Mouse (Mus musculus) heart, embryonic 16.5 days (tissue): ENCODE results near the gene Dgkz. TPM values are rescaled to one million over a fixed set of nuclear protein-coding genes. Genes with fewer than 3 reads are reported as not detected.

Experiments
- ATAC-seq: fragments of 200-750 bp; cut with Nextera tagmentation; replicated peaks from 2 replicates; pipeline ENCODE4 v1.8.0; 2017; ENCODE audit warnings: moderate number of reproducible peaks; ENCODE audit not compliant: insufficient read depth, low FRiP score; ENCODE audit errors: extremely low read depth
- H3K27ac ChIP-seq: fragments of 300-500 bp; sonication (generic); 2 replicates; pipeline ENCODE4 v1.5.1; 2014; ENCODE audit warnings: mild to moderate bottlenecking, low read length, control low read depth, moderate library complexity
- H3K27me3 ChIP-seq: fragments of 300-500 bp; sonication (generic); 2 replicates; pipeline ENCODE4 v1.6.1; 2014; ENCODE audit warnings: low read length, mixed read lengths; ENCODE audit not compliant: control insufficient read depth, insufficient read depth
- H3K36me3 ChIP-seq: fragments of 300-500 bp; sonication (generic); 2 replicates; pipeline ENCODE4 v1.6.1; 2014; ENCODE audit not compliant: control insufficient read depth, insufficient read depth
- H3K4me1 ChIP-seq: fragments of 300-500 bp; sonication (generic); 2 replicates; pipeline ENCODE4 v1.6.1; 2014; ENCODE audit warnings: low read length, mixed read lengths; ENCODE audit not compliant: control insufficient read depth, insufficient read depth
- H3K4me2 ChIP-seq: fragments of 300-500 bp; sonication (generic); 2 replicates; pipeline ENCODE4 v1.6.1; 2014; ENCODE audit warnings: low read depth, mild to moderate bottlenecking, control low read depth, low read length
- H3K4me3 ChIP-seq: fragments of 300-500 bp; sonication (generic); 2 replicates; pipeline ENCODE4 v1.5.1; 2014; ENCODE audit warnings: mild to moderate bottlenecking, control low read depth, low read length
- H3K9ac ChIP-seq: fragments of 300-500 bp; sonication (generic); 2 replicates; pipeline ENCODE4 v1.6.1; 2014; ENCODE audit warnings: low read length, control low read depth
- H3K9me3 ChIP-seq: fragments of 300-500 bp; sonication (generic); replicated peaks from 2 replicates; pipeline ENCODE4 v1.6.1; 2016; ENCODE audit warnings: low read length; ENCODE audit not compliant: control insufficient read depth
- WGBS: fragments of 180-500 bp; shearing (Covaris S2); extraction: QIAGEN DNeasy Blood & Tissue Kit; methylation state at CpG from one replicate; pipeline ENCODE4 v1.1.7; 2014; 5-methylcytosine and 5-hydroxymethylcytosine counted together
- polyA plus RNA-seq: library from polyadenylated mRNA; unstranded; fragments of >200 nt; fragmentation: Nextera tagmentation; extraction: Ambion mirVana; gene quantifications from 2 replicates; pipeline ENCODE4 v1.2.1, GENCODE M21; 2015

Gene Dgkz
- polyA plus RNA-seq, 1 experiment from 2014 or later = 43.1 TPM

- H3K9ac ChIP-seq = no peak overlapping the region
- peaks cover 27% of the 10 kb centered on the region for H3K4me1 ChIP-seq
- peaks cover 12% of the 10 kb centered on the region; the same call in 1 of the 2 replicates for H3K27me3 ChIP-seq
- ATAC-seq = no peak
- no peak overlapping the region for H3K4me3 ChIP-seq
- H3K4me2 ChIP-seq = no peak overlapping the region
- 64% methylated on average over 5 of the region's 5 CpGs for WGBS
- H3K36me3 ChIP-seq = no peaks in the 10 kb centered on the region
- H3K9me3 ChIP-seq = no peaks in the 10 kb centered on the region
- no peak overlapping the region for H3K27ac ChIP-seq
Measured at GRCm38 (mm10) chr2:91980830-91981229, 5.2 kb upstream of the Dgkz start.

GRCm38 (mm10) chr2:91980245-91980644 lies 4.6 kb upstream of the Dgkz start:
- 24% methylated on average over 4 of the region's 4 CpGs for WGBS
- H3K4me1 ChIP-seq = peaks cover 28% of the 10 kb centered on the region
- no peak overlapping the region for H3K4me2 ChIP-seq
- H3K9me3 ChIP-seq = no peaks in the 10 kb centered on the region
- H3K9ac ChIP-seq = no peak overlapping the region
- H3K27me3 ChIP-seq = peaks cover 17% of the 10 kb centered on the region
- no peaks in the 10 kb centered on the region for H3K36me3 ChIP-seq
- no peak overlapping the region for H3K27ac ChIP-seq
- no peak overlapping the region for H3K4me3 ChIP-seq
- ATAC-seq = no peak

- no peak overlapping the region for H3K4me2 ChIP-seq
- no peaks in the 10 kb centered on the region for H3K9me3 ChIP-seq
- ATAC-seq = peak; percentile 63
- peak overlapping the region; percentile 65 for H3K27ac ChIP-seq
- no peak overlapping the region for H3K9ac ChIP-seq
- H3K27me3 ChIP-seq = peaks cover 28% of the 10 kb centered on the region
- WGBS = 14% methylated on average over 2 of the region's 2 CpGs
- peaks cover 23% of the 10 kb centered on the region for H3K4me1 ChIP-seq
- H3K36me3 ChIP-seq = no peaks in the 10 kb centered on the region
- H3K4me3 ChIP-seq = no peak overlapping the region
Measured at GRCm38 (mm10) chr2:91978547-91978946, 2.9 kb upstream of the Dgkz start.

- no peak for ATAC-seq
Measured at GRCm38 (mm10) chr2:91977960-91978359, 2.3 kb upstream of the Dgkz start.

GRCm38 (mm10) chr2:91973416-91974135 lies 2.1 kb downstream of the Dgkz start:
- Histone ChIP-seq H3K36me3 (no peaks in the 10 kb centered on the region), H3K27ac (no peak overlapping the region), H3K4me1 (peaks cover 40% of the 10 kb centered on the region), H3K4me3 (no peak overlapping the region), H3K4me2 (no peak overlapping the region), H3K9me3 (no peaks in the 10 kb centered on the region), H3K9ac (no peak overlapping the region), H3K27me3 (peaks cover 28% of the 10 kb centered on the region)
- ATAC-seq = no peak
- 65% methylated on average over 7 of the region's 7 CpGs for WGBS

More at GRCm38 (mm10) chr2:91977960-91978359, 2.3 kb upstream of the Dgkz start:
- no peak overlapping the region for H3K4me3 ChIP-seq
- 62% methylated on average over 4 of the region's 4 CpGs for WGBS
- H3K4me2 ChIP-seq = no peak overlapping the region
- no peak overlapping the region for H3K9ac ChIP-seq
- H3K27me3 ChIP-seq = peaks cover 28% of the 10 kb centered on the region
- no peaks in the 10 kb centered on the region for H3K36me3 ChIP-seq
- H3K4me1 ChIP-seq = peaks cover 23% of the 10 kb centered on the region
- peak overlapping the region; percentile 65 for H3K27ac ChIP-seq
- H3K9me3 ChIP-seq = no peaks in the 10 kb centered on the region

GRCm38 (mm10) chr2:91972121-91972566 lies 3.5 kb downstream of the Dgkz start:
- peak; percentile 9; the same call in 1 of the 2 replicates for ATAC-seq
- Histone ChIP-seq H3K27me3 (peaks cover 28% of the 10 kb centered on the region), H3K4me1 (peaks cover 29% of the 10 kb centered on the region), H3K4me2 (peak overlapping the region; percentile 56), H3K4me3 (no peak overlapping the region), H3K9ac (peak overlapping the region; percentile 61), H3K36me3 (no peaks in the 10 kb centered on the region), H3K27ac (peak overlapping the region; percentile 96), H3K9me3 (no peaks in the 10 kb centered on the region)
- 23% methylated on average over 13 of the region's 13 CpGs for WGBS

- Histone ChIP-seq H3K4me3 (peak overlapping the region; percentile 26), H3K9me3 (no peaks in the 10 kb centered on the region), H3K4me1 (peaks cover 29% of the 10 kb centered on the region), H3K36me3 (no peaks in the 10 kb centered on the region), H3K27me3 (peaks cover 22% of the 10 kb centered on the region), H3K27ac (peak overlapping the region; percentile 96), H3K4me2 (peak overlapping the region; percentile 56), H3K9ac (peak overlapping the region; percentile 61)
- ATAC-seq = peak; percentile 75
- 11% methylated on average over 21 of the region's 21 CpGs for WGBS
Measured at GRCm38 (mm10) chr2:91971231-91972097, 4.2 kb downstream of the Dgkz start.

GRCm38 (mm10) chr2:91967962-91968361 lies 7.7 kb downstream of the Dgkz start:
- WGBS = 48% methylated on average over 11 of the region's 11 CpGs
- no peaks in the 10 kb centered on the region for H3K36me3 ChIP-seq
- no peaks in the 10 kb centered on the region for H3K9me3 ChIP-seq
- peak overlapping the region; percentile 84 for H3K27ac ChIP-seq
- no peak for ATAC-seq
- no peak overlapping the region for H3K4me2 ChIP-seq
- H3K4me3 ChIP-seq = no peak overlapping the region
- H3K9ac ChIP-seq = 0 out of 2 replicates have a peak overlapping the region, but pooled peaks have one; percentile 23
- H3K4me1 ChIP-seq = peaks cover 35% of the 10 kb centered on the region
- H3K27me3 ChIP-seq = no peaks in the 10 kb centered on the region

GRCm38 (mm10) chr2:91966367-91966766 lies 9.3 kb downstream of the Dgkz start:
- H3K9ac ChIP-seq = no peak overlapping the region
- 82% methylated on average over 5 of the region's 5 CpGs for WGBS

More at GRCm38 (mm10) chr2:91966367-91966766, 9.3 kb downstream of the Dgkz start:
- Histone ChIP-seq H3K4me2 (no peak overlapping the region), H3K27me3 (no peaks in the 10 kb centered on the region), H3K27ac (no peak overlapping the region), H3K4me3 (no peak overlapping the region), H3K36me3 (no peaks in the 10 kb centered on the region), H3K9me3 (no peaks in the 10 kb centered on the region), H3K4me1 (peaks cover 36% of the 10 kb centered on the region)
- ATAC-seq = no peak
